Mouse (Mus musculus) ES-Bruce4 (cell line): Measurements from ENCODE around the gene Ing4.

Experiments
- CTCF ChIP-seq: IDR thresholded peaks from one replicate; pipeline ENCODE4 v1.8.1; 2011; ENCODE audit warnings: low read depth, low read length
- EP300 ChIP-seq: IDR thresholded peaks from 2 replicates; pipeline ENCODE4 v1.6.1; 2011; ENCODE audit warnings: low read depth, low read length; ENCODE audit not compliant: insufficient read depth

DNA sequence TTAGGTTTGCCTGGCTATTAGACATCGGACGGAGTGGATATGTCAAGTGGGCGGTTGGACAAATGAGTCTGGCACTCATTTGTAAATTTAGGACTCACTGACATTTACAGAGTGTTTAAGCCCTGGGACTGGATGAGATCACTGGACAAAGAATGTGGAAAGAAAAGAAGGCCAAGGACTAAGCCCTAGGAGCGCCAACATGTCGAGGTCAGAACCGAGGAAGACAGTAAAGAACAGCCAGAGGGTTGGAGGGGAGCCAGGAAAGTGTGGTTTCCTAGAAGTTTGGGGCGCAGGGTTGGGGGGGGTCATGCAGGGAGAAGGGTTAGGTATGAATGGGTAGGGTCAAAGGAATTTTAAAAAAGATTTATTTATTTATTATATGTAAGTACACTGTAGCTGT is 44.3 kb upstream of the Ing4 start:
- TF ChIP-seq EP300 (no peak), CTCF (no peak)
